Mouse (Mus musculus) urinary bladder, adult 18-20 months (tissue): ENCODE data around the gene Jun.

Experiments used
- DNase-seq, 2 experiments: peaks; one replicate each; pipeline ENCODE4 v3.0.0; 2022; ENCODE audit warnings: low spot score in 2 of 2, mixed read lengths in 2 of 2

The Jun gene

GRCm38 (mm10) chr4:95074319-95074718 is 22.3 kb upstream of the Jun start:
- no peak for DNase-seq

DNA sequence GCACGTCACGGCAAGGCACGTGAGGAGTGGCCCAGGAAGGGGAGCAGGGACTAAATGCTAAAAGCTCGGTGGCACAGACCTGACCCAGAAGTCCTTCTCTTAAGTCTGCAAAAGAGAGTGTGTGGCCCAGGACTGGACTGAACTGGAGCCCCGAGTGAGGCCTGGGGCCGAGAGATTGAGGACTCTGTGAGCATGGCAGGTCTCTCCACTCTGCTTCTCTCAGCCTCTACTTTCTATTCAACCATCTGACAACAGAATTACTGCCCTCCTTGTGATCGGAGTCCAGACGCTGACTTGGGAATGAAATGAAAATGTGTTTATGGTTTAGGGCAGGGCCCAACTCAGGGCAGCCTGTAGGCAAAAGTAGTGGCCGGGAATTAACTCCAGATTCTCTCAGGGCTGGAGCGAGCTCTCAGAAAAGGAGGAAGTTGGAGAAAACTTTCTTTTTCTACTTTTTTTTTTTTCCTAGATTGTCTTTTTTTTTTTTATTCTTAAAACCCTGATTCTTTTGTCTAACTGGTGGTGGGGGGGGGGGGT is 21.3 kb upstream of the Jun start:
- DNase-seq: no peak

GRCm38 (mm10) chr4:95070407-95070806 is 18.4 kb upstream of the Jun start:
- no peak for DNase-seq

- no peak for DNase-seq
Observed at GRCm38 (mm10) chr4:95068045-95068948, 16.3 kb upstream of the Jun start.

- no peak for DNase-seq
Observed at GRCm38 (mm10) chr4:95063609-95064210, 11.7 kb upstream of the Jun start.

DNA sequence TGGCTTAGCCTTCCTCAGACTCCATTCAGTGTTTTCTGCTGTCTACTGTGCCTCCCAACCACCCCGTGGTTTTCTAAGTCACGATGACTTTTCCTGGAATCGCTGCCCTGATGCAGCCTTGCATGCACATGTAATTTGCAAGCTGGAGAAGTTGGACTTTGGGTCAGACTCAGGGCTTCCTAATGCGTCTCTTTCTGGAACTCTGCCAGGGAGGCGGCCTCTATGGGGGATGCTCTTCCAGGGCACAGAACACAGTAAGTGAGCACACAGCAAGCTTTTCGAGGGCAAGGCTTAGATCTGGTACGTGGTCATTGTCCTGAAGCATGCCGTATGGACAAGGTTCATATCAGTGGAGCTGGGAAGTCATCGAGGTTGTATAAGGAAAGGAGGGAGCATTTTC is 10.9 kb upstream of the Jun start:
- no peak for DNase-seq

- DNase-seq: no peak
Observed at GRCm38 (mm10) chr4:95057264-95057663, 5.2 kb upstream of the Jun start.

- no peak for DNase-seq
Observed at GRCm38 (mm10) chr4:95055276-95055675, 3.3 kb upstream of the Jun start.

GRCm38 (mm10) chr4:95054336-95054735 is 2.3 kb upstream of the Jun start:
- DNase-seq: no peak

DNA sequence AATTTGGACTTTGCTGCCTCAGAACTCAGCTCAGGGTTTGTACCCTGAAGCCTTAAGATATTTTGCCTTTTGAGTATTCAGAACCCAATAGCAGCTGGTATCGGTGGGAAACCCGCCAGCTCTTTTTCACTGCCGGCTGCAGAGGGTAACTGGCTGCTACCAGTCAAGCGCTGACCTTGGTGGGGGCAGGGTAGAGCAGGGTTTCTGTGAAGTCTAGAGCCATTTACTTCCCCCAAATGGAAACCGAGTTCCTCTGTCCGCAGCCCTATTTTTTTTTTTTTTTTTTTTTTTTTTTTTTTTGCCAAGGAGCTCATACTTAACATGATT is 1.7 kb upstream of the Jun start:
- DNase-seq: peak in 1 of 2 experiments; percentile 53

- peak; percentile 81 to 93 for DNase-seq
Observed at GRCm38 (mm10) chr4:95053041-95053790, 1.2 kb upstream of the Jun start.

DNA sequence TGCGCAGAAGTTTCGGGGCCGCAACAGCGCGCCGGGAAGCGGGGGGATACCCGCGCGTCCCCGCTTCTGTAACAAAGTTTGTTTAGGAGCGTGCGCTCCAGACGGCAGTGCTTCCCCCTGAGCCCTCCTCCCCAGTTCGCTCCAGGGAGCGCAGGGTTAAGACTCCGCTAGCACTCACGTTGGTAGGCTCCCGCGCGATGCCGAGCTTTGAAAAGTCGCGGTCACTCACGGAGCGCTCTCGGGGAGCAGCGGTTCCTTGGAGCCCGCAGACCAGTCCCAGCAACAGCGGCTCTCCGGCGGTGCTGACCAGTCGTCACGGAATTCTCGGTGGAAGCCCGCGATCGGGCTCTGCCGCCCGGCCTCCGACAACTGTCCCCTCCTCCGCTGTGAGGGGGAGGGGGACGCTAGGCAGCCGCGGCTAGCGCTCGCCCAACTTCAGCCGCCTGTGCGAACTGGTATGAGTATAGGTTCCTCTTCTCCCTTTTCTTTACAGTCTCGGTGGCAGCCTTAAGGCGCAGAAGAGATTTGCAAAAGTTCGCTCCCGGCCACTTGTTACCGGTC is 631 bp downstream of the Jun start:
- DNase-seq: peak; percentile 45 to 65

- peak; percentile 81 to 82 for DNase-seq
Observed at GRCm38 (mm10) chr4:95050518-95051278, 1.3 kb downstream of the Jun start.

GRCm38 (mm10) chr4:95049884-95050517 is 2.0 kb downstream of the Jun start:
- DNase-seq: peak; percentile 63

DNA sequence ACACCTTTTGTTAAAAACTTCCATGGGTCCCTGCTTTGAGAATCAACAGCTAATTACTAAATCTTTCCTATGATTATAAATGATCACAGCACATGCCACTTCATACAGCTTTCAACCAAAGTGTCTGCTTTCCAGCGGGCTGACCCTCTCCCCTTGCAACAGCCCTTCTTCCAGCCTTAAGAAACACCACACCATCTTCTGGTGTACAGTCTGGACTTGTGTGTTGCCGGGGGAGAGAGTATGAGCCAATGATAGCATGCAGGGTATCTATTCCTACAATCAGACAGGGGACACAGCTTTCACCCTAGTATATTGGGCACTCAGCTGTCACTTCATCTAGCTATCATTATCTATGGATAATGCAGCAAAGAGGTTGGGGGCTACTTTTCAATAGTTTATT is 2.9 kb downstream of the Jun start:
- no peak for DNase-seq

GRCm38 (mm10) chr4:95048731-95049100 is 3.3 kb downstream of the Jun start:
- no peak for DNase-seq

DNA sequence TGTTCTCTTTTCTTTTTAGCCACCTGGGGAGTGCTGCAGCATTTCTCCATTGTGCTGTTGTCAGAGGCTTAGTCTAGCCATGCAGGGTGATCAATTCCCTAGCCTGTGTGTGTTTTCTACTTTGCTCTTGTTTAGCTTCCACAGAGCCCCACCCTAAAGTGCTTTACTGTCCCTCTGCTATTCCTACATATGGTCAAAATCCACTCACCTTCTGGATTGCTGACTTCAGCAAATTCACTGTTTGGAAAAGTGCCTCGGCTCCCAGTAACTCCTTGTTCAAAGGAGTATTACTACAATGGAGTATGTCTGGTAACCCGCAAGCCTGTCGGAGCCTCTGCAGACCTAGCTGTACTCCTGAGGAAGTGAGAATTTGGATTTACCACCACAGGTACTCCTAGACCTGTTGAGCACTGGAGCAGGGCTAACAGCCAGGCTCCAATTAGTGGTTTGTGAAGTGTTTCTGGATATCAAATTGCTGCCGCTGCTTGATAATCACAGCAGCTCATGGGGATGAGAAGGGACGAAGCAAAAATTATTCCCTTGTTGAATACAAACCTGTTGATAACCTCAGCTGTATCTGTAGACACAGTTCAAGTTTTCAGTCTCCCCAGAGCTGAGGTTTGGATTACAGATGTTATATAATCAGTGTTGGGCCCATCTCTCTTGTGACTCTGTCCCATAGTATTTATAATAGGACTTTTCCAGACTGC is 3.8 kb downstream of the Jun start:
- no peak for DNase-seq

- no peak for DNase-seq
Observed at GRCm38 (mm10) chr4:95045133-95045532, 6.9 kb downstream of the Jun start.

- DNase-seq: no peak
Observed at GRCm38 (mm10) chr4:95044721-95045120, 7.3 kb downstream of the Jun start.

GRCm38 (mm10) chr4:95038024-95038423 is 14.0 kb downstream of the Jun start:
- DNase-seq: no peak
